Mouse (Mus musculus) c-Kit-negative CD71-positive TER-119-positive erythroid progenitor cells, embryonic 14.5 days (primary cell): ENCODE data around the gene Sema3f.

Experiments used
- DNase-seq: peaks from one replicate; pipeline ENCODE4 v3.0.0-alpha.2; 2013; ENCODE audit warnings: low read depth, low spot score

Gene Sema3f

GRCm38 (mm10) chr9:107709697-107710483 lies at the start of gene Sema3f:
Sema3f (minus strand) TSS chr9:107710475.
- DNase-seq = no peak

- no peak for DNase-seq
Observed at GRCm38 (mm10) chr9:107759593-107759992, 49.3 kb upstream of the Sema3f start.

GRCm38 (mm10) chr9:107750378-107750777 lies 40.1 kb upstream of the Sema3f start:
- DNase-seq = no peak

GRCm38 (mm10) chr9:107748063-107748462 lies 37.8 kb upstream of the Sema3f start:
- no peak for DNase-seq

- no peak for DNase-seq
Observed at GRCm38 (mm10) chr9:107747310-107747709, 37.0 kb upstream of the Sema3f start.

GRCm38 (mm10) chr9:107746679-107747078 lies 36.4 kb upstream of the Sema3f start:
- DNase-seq = no peak

- DNase-seq = no peak
Observed at GRCm38 (mm10) chr9:107744061-107744460, 33.8 kb upstream of the Sema3f start.

- no peak for DNase-seq
Observed at GRCm38 (mm10) chr9:107738841-107739202, 28.5 kb upstream of the Sema3f start.

GRCm38 (mm10) chr9:107738020-107738840 lies 28.0 kb upstream of the Sema3f start:
- DNase-seq = peak; percentile 62

- no peak for DNase-seq
Observed at GRCm38 (mm10) chr9:107736185-107736485, 25.9 kb upstream of the Sema3f start.

- DNase-seq = no peak
Observed at GRCm38 (mm10) chr9:107735356-107736184, 25.3 kb upstream of the Sema3f start.

GRCm38 (mm10) chr9:107734567-107734971 lies 24.3 kb upstream of the Sema3f start:
- no peak for DNase-seq

GRCm38 (mm10) chr9:107729709-107730108 lies 19.4 kb upstream of the Sema3f start:
- DNase-seq = no peak

GRCm38 (mm10) chr9:107728919-107729670 lies 18.8 kb upstream of the Sema3f start:
- no peak for DNase-seq

- DNase-seq = no peak
Observed at GRCm38 (mm10) chr9:107727041-107727440, 16.8 kb upstream of the Sema3f start.

- no peak for DNase-seq
Observed at GRCm38 (mm10) chr9:107724796-107725195, 14.5 kb upstream of the Sema3f start.

- DNase-seq = no peak
Observed at GRCm38 (mm10) chr9:107723794-107724531, 13.7 kb upstream of the Sema3f start.

- DNase-seq = no peak
Observed at GRCm38 (mm10) chr9:107723292-107723691, 13.0 kb upstream of the Sema3f start.

GRCm38 (mm10) chr9:107718781-107719540 lies 8.7 kb upstream of the Sema3f start:
- no peak for DNase-seq

- no peak for DNase-seq
Observed at GRCm38 (mm10) chr9:107716951-107717350, 6.7 kb upstream of the Sema3f start.
